Mouse (Mus musculus): ENCODE data around the gene Cox4i2. TPM values are rescaled to one million over a fixed set of nuclear protein-coding genes. Genes with fewer than 3 reads are reported as not detected.

The Cox4i2 gene
- polyA plus RNA-seq, 1 experiment from 2014 or later, result 21.7 TPM

DNA sequence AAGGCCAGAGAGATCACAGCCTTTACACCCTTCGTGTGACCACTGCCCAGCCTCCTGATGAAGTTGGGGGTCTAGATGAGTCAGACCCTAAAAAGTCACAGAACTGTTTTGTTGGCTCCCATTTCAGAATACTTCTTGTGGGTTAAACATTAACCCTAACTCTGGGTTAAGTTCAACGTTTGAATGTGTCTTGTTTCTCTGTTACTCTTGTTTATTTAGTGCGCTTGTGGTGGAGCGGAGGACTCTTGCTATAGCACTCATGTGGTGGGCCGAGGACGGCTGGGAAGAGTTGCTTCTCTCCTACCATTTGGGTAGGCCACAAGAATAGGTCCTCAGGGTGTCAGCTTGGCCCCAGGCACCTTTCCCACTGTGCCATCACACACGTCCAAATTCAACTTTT is 25.4 kb upstream of the Cox4i2 start:
- WGBS, result 67% methylated on average over 7 of the region's 7 CpGs
- ATAC-seq (ENCODE audit: insufficient number of reproducible peaks, insufficient read depth, low FRiP score, low read depth), result no peak
- no peaks in the 10 kb centered on the region for H3K9me3 ChIP-seq (ENCODE audit: control insufficient read depth, low read depth, low read length)

DNA sequence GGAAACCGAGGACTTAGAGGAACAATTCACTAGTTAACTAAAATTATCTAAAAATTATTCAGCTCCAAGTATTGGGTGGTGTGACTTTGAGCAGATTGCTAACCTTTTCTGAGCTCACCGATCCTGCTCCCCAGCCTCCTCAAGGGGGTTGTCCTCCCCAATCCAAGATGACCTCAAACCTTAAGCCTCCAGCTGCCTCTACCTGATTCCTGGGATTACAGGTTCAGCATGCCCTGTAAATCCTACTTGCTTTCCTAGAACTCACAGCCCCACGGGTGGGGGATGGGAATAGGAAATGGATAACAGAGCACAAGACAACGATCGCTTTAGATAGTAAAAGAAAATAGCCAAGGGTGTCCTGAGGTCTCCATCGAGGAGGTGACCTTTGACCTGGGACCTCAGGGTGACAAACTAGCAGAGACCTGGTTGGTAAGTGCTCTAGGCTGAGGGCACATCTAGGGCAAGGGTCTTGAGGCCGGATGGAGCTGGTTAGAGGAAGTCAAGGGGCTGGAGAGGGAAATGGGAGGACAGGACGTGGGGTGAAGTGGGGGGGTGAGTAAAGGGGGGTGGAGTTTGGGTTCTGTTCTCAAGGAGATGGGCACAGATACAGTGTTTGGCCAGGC is 24.8 kb upstream of the Cox4i2 start:
- no peaks in the 10 kb centered on the region for H3K9me3 ChIP-seq (ENCODE audit: control insufficient read depth, low read depth, low read length)
- no peak for ATAC-seq (ENCODE audit: insufficient number of reproducible peaks, insufficient read depth, low FRiP score, low read depth)
- no peak overlapping the region for H3K9ac ChIP-seq (replicated peaks; ENCODE audit: low read depth, low read length)
- no peaks in the 10 kb centered on the region for H3K36me3 ChIP-seq (ENCODE audit: control insufficient read depth, insufficient read depth, low read length)
- peak overlapping the region; percentile 83 for H3K27ac ChIP-seq (ENCODE audit: low read length)
- H3K27me3 ChIP-seq (ENCODE audit: control insufficient read depth, insufficient read depth, low read length), result no peaks in the 10 kb centered on the region
- H3K4me3 ChIP-seq (ENCODE audit: low read depth, low read length), result no peak overlapping the region
- 35% methylated on average over 8 of the region's 8 CpGs for WGBS
- H3K4me2 ChIP-seq (replicated peaks; ENCODE audit: low read depth, low read length), result no peak overlapping the region
- peaks cover 55% of the 10 kb centered on the region for H3K4me1 ChIP-seq (ENCODE audit: control insufficient read depth, insufficient read depth, low read length)

More for the DNA sequence above, 25.4 kb upstream of the Cox4i2 start:
- no peak overlapping the region for H3K4me2 ChIP-seq (replicated peaks; ENCODE audit: low read depth, low read length)
- H3K9ac ChIP-seq (replicated peaks; ENCODE audit: low read depth, low read length), result no peak overlapping the region
- H3K27me3 ChIP-seq (ENCODE audit: control insufficient read depth, insufficient read depth, low read length), result no peaks in the 10 kb centered on the region
- peak overlapping the region; percentile 83; the same call in 1 of the 2 replicates for H3K27ac ChIP-seq (ENCODE audit: low read length)
- no peaks in the 10 kb centered on the region for H3K36me3 ChIP-seq (ENCODE audit: control insufficient read depth, insufficient read depth, low read length)
- no peak overlapping the region for H3K4me3 ChIP-seq (ENCODE audit: low read depth, low read length)
- H3K4me1 ChIP-seq (ENCODE audit: control insufficient read depth, insufficient read depth, low read length), result peaks cover 55% of the 10 kb centered on the region

DNA sequence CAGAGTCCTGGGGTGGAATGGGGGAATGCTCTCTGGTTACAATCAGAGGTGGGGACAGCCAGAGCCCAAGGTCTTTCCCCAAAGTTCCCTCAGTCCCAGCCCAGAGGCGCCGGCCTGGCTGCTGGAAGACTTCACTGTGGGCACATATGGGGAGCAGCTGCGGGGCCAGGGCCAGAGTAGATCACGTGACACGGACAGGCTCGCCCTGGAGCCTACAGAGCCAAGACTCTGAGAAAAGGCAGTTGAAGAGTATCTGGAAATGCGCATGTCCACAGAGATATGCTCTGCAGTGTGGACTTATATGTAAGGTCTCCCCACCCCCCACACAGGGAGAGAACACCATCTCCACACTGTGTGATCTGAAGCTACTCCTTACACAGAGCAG is 24.3 kb upstream of the Cox4i2 start:
- H3K4me2 ChIP-seq (replicated peaks; ENCODE audit: low read depth, low read length), result no peak overlapping the region
- H3K9me3 ChIP-seq (ENCODE audit: control insufficient read depth, low read depth, low read length), result no peaks in the 10 kb centered on the region
- H3K27ac ChIP-seq (ENCODE audit: low read length), result peak overlapping the region; percentile 83
- peaks cover 55% of the 10 kb centered on the region for H3K4me1 ChIP-seq (ENCODE audit: control insufficient read depth, insufficient read depth, low read length)
- 17% methylated on average over 7 of the region's 7 CpGs for WGBS
- no peak overlapping the region for H3K9ac ChIP-seq (replicated peaks; ENCODE audit: low read depth, low read length)
- peak; percentile 82 for ATAC-seq (ENCODE audit: insufficient number of reproducible peaks, insufficient read depth, low FRiP score, low read depth)
- no peak overlapping the region for H3K4me3 ChIP-seq (ENCODE audit: low read depth, low read length)
- H3K36me3 ChIP-seq (ENCODE audit: control insufficient read depth, insufficient read depth, low read length), result no peaks in the 10 kb centered on the region
- H3K27me3 ChIP-seq (ENCODE audit: control insufficient read depth, insufficient read depth, low read length), result no peaks in the 10 kb centered on the region

DNA sequence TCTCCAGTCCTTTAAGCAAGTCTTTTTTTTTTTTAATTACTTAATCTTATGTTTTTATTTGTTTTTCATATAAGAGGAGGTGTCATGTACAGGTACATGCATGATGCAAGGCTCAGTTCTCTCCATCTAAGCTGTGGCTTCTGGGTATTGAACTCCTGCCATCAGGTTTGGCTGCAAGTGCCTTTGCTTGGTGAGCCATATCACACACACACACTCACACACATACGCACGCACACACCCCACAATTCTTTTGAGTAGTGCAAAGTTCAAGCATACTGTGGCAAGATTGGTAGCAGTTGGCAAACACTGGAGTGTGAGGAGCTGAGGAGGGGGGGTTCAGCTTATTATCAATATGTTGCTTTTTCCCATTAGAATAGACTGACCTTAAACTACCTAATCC is 20.8 kb upstream of the Cox4i2 start:
- Histone ChIP-seq H3K36me3 (ENCODE audit: control insufficient read depth, insufficient read depth, low read length) (no peaks in the 10 kb centered on the region), H3K4me2 (replicated peaks; ENCODE audit: low read depth, low read length) (no peak overlapping the region), H3K9me3 (ENCODE audit: control insufficient read depth, low read depth, low read length) (no peaks in the 10 kb centered on the region), H3K9ac (replicated peaks; ENCODE audit: low read depth, low read length) (no peak overlapping the region), H3K4me3 (ENCODE audit: low read depth, low read length) (no peak overlapping the region), H3K27me3 (ENCODE audit: control insufficient read depth, insufficient read depth, low read length) (no peaks in the 10 kb centered on the region), H3K27ac (ENCODE audit: low read length) (no peak overlapping the region), H3K4me1 (ENCODE audit: control insufficient read depth, insufficient read depth, low read length) (peaks cover 56% of the 10 kb centered on the region)
- ATAC-seq (ENCODE audit: insufficient number of reproducible peaks, insufficient read depth, low FRiP score, low read depth), result no peak
- WGBS, result 80% methylated on average over 2 of the region's 2 CpGs

DNA sequence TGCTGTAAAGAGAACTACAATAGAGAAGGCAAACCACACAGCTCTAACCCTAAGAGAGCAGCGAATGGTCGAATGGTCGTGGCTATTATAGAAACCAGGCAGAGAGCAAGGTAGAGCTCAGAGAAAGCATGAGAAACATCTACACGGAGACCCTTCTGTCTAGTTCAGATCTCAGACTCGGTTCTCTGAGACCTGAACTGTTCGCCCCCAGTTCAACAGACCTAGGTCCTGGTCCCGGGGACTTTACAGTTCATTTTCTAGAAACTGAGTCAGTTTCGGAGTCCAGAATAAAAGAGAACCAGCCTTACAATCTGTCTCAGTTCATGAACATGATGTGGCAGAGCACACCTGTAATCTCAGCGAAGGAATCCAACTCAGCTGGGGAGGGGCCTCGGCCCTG is 19.5 kb upstream of the Cox4i2 start:
- Histone ChIP-seq H3K27me3 (ENCODE audit: control insufficient read depth, insufficient read depth, low read length) (no peaks in the 10 kb centered on the region), H3K4me3 (ENCODE audit: low read depth, low read length) (peak overlapping the region; percentile 82), H3K9me3 (ENCODE audit: control insufficient read depth, low read depth, low read length) (no peaks in the 10 kb centered on the region), H3K36me3 (ENCODE audit: control insufficient read depth, insufficient read depth, low read length) (no peaks in the 10 kb centered on the region), H3K27ac (ENCODE audit: low read length) (peak overlapping the region; percentile 97), H3K4me1 (ENCODE audit: control insufficient read depth, insufficient read depth, low read length) (peaks cover 51% of the 10 kb centered on the region), H3K9ac (replicated peaks; ENCODE audit: low read depth, low read length) (no peak overlapping the region), H3K4me2 (replicated peaks; ENCODE audit: low read depth, low read length) (peak overlapping the region; percentile 79)
- 11% methylated on average over 10 of the region's 10 CpGs for WGBS
- no peak for ATAC-seq (ENCODE audit: insufficient number of reproducible peaks, insufficient read depth, low FRiP score, low read depth)

DNA sequence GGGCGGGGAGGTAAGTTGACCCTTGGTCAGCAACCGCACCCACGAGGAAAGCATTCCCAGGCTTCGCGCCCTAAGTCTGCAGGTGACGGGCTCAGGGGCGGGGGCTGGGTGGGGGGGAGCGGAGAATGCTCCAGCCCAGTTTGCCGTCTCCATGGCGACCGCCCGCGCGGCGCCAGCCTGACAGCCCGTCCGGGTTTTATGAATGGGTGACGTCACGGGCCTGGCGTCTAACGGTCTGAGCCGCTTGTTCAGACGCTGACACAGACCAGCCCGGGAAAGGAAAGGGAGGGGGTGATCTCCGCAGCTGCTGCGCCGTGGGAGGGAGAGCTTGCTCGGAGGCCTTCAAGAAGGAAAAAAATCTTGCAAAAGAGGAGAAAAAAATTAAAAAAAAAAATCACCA is 19.0 kb upstream of the Cox4i2 start:
- Histone ChIP-seq H3K9me3 (ENCODE audit: control insufficient read depth, low read depth, low read length) (no peaks in the 10 kb centered on the region), H3K27ac (ENCODE audit: low read length) (peak overlapping the region; percentile 97), H3K27me3 (ENCODE audit: control insufficient read depth, insufficient read depth, low read length) (no peaks in the 10 kb centered on the region), H3K4me1 (ENCODE audit: control insufficient read depth, insufficient read depth, low read length) (peaks cover 50% of the 10 kb centered on the region), H3K36me3 (ENCODE audit: control insufficient read depth, insufficient read depth, low read length) (no peaks in the 10 kb centered on the region), H3K9ac (replicated peaks; ENCODE audit: low read depth, low read length) (no peak overlapping the region), H3K4me3 (ENCODE audit: low read depth, low read length) (peak overlapping the region; percentile 82), H3K4me2 (replicated peaks; ENCODE audit: low read depth, low read length) (peak overlapping the region; percentile 79)
- under 1% methylated on average over 28 of the region's 28 CpGs for WGBS
- peak; percentile 84 for ATAC-seq (ENCODE audit: insufficient number of reproducible peaks, insufficient read depth, low FRiP score, low read depth)

DNA sequence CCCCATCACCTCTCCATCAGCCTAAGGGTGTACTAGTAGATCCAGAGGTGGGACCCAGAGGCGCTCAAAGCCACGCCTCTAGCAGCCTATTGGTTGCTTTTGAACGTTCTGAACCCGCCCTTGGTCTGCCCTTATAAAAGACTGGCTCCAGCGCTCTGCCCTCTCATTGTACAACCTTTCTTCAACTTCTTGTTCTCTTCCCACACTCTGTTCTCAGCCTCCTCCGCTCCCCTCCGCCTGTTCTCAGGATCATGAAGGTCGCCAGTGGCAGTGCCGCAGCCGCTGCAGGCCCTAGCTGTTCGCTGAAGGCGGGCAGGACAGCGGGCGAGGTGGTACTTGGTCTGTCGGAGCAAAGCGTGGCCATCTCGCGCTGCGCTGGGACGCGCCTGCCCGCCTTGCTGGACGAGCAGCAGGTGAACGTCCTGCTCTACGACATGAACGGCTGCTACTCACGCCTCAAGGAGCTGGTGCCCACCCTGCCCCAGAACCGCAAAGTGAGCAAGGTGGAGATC is 17.8 kb upstream of the Cox4i2 start, which contains the start of gene Id1:
Gene Id1 (plus strand): TSS at position 162 of the 512 bp plus-strand sequence.
- H3K9ac ChIP-seq (replicated peaks; ENCODE audit: low read depth, low read length), result peak within 1 kb of the TSS; percentile 90
- H3K4me1 ChIP-seq (ENCODE audit: control insufficient read depth, insufficient read depth, low read length), result peaks cover 56% of the 10 kb centered on the region
- no peaks in the 10 kb centered on the region for H3K27me3 ChIP-seq (ENCODE audit: control insufficient read depth, insufficient read depth, low read length)
- WGBS, result under 1% methylated on average over 28 of the region's 28 CpGs
- H3K4me2 ChIP-seq (replicated peaks; ENCODE audit: low read depth, low read length), result peak within 1 kb of the TSS; percentile 79
- ATAC-seq (ENCODE audit: insufficient number of reproducible peaks, insufficient read depth, low FRiP score, low read depth), result peak; percentile 73
- H3K27ac ChIP-seq (ENCODE audit: low read length), result peak within 1 kb of the TSS; percentile 97
- no peaks in the 10 kb centered on the region for H3K9me3 ChIP-seq (ENCODE audit: control insufficient read depth, low read depth, low read length)
- H3K4me3 ChIP-seq (ENCODE audit: low read depth, low read length), result peak within 1 kb of the TSS; percentile 82
- H3K36me3 ChIP-seq (ENCODE audit: control insufficient read depth, insufficient read depth, low read length), result no peaks in the 10 kb centered on the region

DNA sequence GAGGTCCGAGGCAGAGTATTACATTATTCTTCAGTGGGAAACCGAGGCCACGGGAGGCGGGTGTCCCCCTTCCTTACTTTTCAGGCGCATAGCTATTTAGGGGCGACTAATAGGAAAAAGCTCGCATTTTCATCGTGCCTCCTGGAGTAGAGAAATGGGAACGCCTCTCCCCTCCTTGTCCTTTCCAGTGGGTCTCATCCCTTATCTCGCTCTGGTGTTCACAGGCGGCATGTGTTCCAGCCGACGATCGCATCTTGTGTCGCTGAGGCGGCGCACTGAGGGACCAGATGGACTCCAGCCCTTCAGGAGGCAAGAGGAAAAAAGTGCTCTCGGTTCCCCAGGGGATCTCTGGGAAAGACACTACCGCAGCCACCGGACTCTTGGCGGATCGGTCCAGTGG is 17.2 kb upstream of the Cox4i2 start:
- under 1% methylated on average over 22 of the region's 22 CpGs for WGBS
- H3K4me1 ChIP-seq (ENCODE audit: control insufficient read depth, insufficient read depth, low read length), result peaks cover 62% of the 10 kb centered on the region
- no peak for ATAC-seq (ENCODE audit: insufficient number of reproducible peaks, insufficient read depth, low FRiP score, low read depth)

More for the DNA sequence above, 17.2 kb upstream of the Cox4i2 start:
- Histone ChIP-seq H3K27ac (ENCODE audit: low read length) (peak overlapping the region; percentile 97), H3K9me3 (ENCODE audit: control insufficient read depth, low read depth, low read length) (no peaks in the 10 kb centered on the region), H3K4me3 (ENCODE audit: low read depth, low read length) (peak overlapping the region; percentile 82), H3K36me3 (ENCODE audit: control insufficient read depth, insufficient read depth, low read length) (no peaks in the 10 kb centered on the region), H3K4me2 (replicated peaks; ENCODE audit: low read depth, low read length) (peak overlapping the region; percentile 79), H3K9ac (replicated peaks; ENCODE audit: low read depth, low read length) (peak overlapping the region; percentile 90), H3K27me3 (ENCODE audit: control insufficient read depth, insufficient read depth, low read length) (no peaks in the 10 kb centered on the region)
